Mouse (Mus musculus) kidney, adult 11 months (tissue): ENCODE data around the gene Gm5294.

Source experiments
- DNase-seq: peaks from one replicate; pipeline ENCODE4 v3.0.0; 2022

The Gm5294 gene

DNA sequence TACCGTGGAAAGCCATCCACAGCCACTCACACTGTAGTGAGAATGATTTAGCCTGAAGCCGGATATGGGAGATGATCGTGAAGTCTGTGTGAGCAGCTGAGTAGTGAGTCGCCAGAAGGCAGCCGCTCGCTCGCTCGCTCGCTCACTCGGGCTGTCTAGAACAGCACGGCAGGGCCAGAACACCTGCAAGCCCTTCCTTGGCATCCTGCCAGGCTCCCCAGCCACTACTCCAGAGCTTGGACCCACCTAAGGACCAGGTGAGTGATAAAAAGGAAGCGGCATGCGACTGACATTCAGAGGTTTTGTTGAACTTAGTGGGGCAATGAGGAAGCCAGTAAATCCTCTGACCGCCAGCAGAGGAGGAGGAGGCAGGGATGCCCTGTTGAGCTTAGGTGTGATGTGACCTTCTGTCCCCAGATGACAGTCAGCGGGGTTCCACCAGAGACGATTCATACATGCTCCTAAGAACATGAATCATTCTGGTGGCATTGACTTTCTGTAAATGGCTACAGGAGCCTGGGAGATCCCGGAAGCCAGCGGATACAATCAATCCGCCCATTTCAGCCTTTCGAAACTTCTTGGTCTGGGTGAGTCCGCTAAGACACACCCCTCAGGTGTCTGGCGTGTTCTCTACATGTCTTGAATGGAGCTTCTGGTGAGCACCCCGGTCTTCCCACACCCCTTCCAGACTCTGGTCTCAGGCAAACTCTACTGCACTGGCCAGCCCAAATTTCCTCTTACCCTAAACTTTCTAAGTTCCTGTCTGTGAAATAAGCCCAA lies 30.0 kb downstream of the Gm5294 start:
- DNase-seq, result no peak

DNA sequence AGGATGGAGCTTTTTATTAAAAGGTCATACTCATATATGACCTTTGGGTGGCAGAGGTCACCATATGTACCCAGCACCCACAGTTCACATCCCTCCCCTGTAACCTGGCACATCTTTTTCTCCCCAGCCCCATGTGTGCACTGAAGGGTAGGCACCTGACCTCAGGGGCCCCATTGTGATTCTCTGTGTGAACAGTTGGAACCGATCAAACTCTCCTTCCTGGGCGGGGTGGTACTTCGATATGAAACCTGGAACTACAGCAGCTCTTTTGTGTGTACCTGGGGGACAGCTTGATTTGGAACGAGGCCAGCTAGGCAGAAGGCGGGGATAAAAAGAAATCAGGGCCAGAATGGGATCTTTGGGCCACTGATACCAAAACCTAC lies 30.6 kb downstream of the Gm5294 start:
- no peak for DNase-seq

DNA sequence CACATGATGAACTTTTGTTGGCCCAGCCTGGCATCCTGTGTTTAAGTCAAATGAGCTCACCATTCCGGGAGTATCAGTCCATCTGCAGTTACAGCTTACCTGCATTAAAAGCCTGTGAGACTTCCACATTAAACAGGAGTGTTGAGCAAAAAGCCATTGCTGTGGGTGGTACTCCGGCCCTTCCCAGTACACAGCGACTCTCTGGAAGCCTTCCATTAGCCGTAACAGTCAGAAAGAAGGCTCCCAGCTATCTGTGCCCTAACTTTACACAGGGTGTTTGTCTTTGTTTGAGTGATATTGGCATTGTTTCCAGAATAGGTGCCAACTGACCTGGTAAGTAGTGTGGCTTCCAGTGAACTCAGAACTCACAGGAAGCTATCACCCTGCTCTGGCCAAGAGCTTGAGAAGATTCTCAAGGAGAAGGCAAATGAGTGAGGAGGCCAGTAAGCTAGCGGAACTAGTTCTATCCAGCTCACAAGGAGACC lies 31.5 kb downstream of the Gm5294 start:
- DNase-seq, result no peak

GRCm38 (mm10) chr5:138852151-138852550 lies 32.3 kb downstream of the Gm5294 start:
- no peak for DNase-seq

- no peak for DNase-seq
These were observed 33.5 kb downstream of the Gm5294 start for GRCm38 (mm10) chr5:138853349-138853748.

- DNase-seq, result peak; percentile 85
These were observed 37.2 kb downstream of the Gm5294 start for GRCm38 (mm10) chr5:138857010-138857617.

GRCm38 (mm10) chr5:138857811-138858251 lies 38.0 kb downstream of the Gm5294 start:
- DNase-seq, result peak; percentile 19

GRCm38 (mm10) chr5:138863681-138864146 lies 43.8 kb downstream of the Gm5294 start:
- DNase-seq, result no peak

DNA sequence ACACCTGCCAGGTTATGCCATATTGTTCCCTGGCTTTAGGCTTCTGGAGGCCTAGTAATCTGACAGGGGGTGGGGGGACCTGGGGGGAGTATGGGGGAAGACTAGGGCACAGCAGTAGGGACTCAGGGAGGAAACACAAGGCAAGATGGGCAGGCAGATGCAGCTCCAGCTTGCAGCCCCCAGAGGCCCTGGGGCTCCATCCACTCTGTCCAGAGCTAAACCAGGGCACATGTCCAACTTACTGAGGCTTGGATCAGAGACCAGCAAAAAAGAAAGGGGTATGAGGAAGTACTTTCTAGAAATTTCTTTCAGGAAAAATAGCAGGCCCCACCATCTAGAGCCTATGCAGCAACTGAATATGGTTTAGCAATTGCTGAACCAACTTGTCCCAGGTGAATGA lies 44.3 kb downstream of the Gm5294 start:
- no peak for DNase-seq

- DNase-seq, result no peak
These were observed 45.0 kb downstream of the Gm5294 start for GRCm38 (mm10) chr5:138864880-138865279.

DNA sequence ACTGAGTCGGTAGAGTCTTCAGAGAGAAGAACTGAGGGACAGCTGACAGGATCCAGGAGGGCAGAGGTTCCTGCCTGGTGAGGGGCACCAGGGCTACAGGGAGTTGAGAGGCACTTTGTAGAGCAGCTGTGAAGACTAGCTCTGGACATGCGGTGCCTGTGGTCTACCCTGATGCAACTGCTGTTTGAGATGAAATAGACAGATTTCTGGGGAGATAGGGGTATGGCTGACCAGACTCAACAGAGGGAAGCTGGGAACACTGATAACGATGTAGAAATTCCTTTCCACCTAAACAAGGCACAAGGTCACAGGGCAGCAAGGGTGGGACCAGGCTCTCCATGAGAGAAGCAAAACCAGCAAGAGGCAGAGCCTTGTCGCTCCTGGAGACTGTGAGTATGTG lies 45.8 kb downstream of the Gm5294 start:
- DNase-seq, result no peak
